Mouse (Mus musculus) heart, postnatal 14 days (tissue): ENCODE measurements around the gene Dcakd. TPM values are rescaled to one million over a fixed set of nuclear protein-coding genes. Genes with fewer than 3 reads are reported as not detected.
A peak's percentile ranks its signal among the peaks of the same experiment; 100 is the strongest.

ENCODE experiments used
- DNase-seq, 2 experiments: peaks; one replicate each; pipeline ENCODE4 v3.0.0; 2021 to 2022
- intact Hi-C: fragments of 180-260 bp; cut with DNase I; formaldehyde crosslinking; loops from one replicate; pipeline ENCODE4 v1.15.1; 2025
- microRNA-seq, 2 experiments: library from miRNA; unstranded; fragments of <30 nt; microRNA quantifications; one replicate each; pipeline ENCODE4 v1.2.0; 2021 to 2022
- total RNA-seq, 2 experiments: library from RNA; stranded (reverse); gene quantifications; 2 replicates each; pipeline ENCODE4 v1.2.3; 2021

Dcakd gene
- total RNA-seq, 2 experiments from 2014 or later, result 68.5 to 71.1 TPM

GRCm38 (mm10) chr11:102952922-102953321 is 75.2 kb downstream of the Dcakd start:
- intact Hi-C loops, result no loop called here
- no peak for DNase-seq

- intact Hi-C loops, result loop anchor here (5.0 kb wide), 1 partner anchor 44 kb away; no protein-coding TSS in a partner anchor
- peak; percentile 33 to 43 for DNase-seq
Observed at GRCm38 (mm10) chr11:102948043-102948961, 79.8 kb downstream of the Dcakd start.

GRCm38 (mm10) chr11:102946992-102947343 is 81.2 kb downstream of the Dcakd start:
- intact Hi-C loops, result loop anchor here (5.0 kb wide), 1 partner anchor 45 kb away; no protein-coding TSS in a partner anchor
- DNase-seq, result no peak

DNA sequence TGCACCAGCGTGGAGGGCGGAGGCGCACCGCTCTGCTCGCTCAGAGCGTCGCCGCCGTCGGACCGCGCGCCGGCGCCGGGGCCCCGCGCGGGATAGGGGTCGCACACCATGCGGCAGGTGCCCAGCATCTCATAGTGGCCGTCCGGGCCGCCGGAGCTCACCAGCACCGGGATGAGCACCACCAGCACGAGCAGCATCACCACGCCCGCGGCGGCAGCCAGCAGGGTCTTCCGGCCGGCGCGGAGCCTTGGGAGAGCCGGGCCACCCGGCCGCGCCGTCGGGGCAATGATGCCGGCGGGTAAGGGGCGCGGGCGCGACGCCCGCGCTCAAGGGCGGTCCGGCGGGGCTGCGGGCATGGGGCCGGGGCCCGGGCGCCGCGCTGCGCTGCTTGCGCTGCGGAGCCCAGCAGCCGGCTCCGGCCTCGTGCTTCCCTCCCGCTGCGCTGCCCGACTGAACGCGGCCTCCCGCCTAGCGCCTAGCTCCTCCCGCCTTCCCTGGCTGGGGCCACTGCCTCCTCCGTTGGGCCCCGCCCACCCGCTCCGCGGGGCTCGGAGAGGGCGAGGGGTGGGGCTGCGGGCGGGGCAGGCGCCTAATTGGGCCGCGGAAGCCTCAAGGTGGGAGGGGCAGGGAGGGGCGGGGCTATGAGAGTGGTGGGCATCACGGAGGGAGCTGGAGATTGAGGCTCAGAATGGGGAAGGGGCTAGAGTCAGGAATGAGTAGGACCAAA is 81.7 kb downstream of the Dcakd start, which contains the start of gene C1ql1:
Gene C1ql1 (minus strand): TSS at position 424 of the 727 bp plus-strand sequence.
- DNase-seq, result peak; percentile 89 to 90
- intact Hi-C loops, result loop anchor here (5.0 kb wide), 1 partner anchor 46 kb away; no protein-coding TSS in a partner anchor

DNA sequence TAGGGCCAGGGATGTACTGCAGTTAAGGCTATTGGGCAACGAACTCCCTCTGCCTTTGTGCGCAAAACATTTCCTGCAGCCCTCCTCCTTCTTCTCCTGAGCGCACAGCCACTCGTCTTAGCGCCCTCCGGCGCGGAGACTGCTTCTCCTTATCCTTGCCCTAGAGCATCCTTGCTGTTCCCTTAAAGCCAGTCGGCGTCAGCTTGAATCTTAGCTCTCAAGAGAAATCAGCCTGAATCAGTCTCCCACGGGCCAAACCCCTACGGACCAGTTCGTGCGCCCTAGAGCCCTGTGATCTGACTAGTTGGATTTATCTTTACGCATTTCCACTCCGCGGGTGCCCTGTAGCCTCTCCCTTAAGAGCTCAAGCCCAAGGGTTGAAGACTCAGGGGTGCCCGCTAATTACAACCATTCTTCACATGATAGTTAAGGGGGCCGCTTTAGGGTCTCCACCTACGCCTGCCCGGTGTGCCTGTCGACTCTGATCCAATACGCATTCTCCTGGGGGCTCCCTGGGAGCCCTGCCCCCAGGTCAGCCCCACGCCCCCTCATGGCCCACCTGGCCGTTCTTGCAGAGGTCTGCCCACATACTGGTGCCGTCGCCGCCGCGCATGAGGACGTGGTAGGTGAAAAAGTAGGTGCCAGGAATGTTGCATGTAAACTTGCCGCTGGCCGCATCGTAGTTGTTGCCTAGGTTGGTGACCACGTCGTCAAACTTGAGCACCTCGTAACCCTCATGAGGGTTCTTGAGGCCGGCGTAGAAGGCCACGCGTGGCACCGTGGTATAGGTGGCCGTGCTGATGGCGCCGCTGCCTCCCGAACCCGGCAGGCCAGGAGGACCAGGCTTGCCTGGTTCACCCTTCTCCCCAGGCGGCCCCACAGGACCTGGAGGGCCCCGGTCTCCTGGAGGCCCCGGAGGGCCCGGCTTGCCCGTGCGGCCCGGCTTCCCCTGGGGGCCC is 82.5 kb downstream of the Dcakd start:
- DNase-seq, result no peak

More for the DNA sequence above, 82.5 kb downstream of the Dcakd start:
- intact Hi-C loops, result loop anchor here (5.0 kb wide), 1 partner anchor 47 kb away; no protein-coding TSS in a partner anchor

Small RNAs within 50 kb of the gene (microRNA-seq; reads per million reads assigned to microRNA genes)
- 0.54 to 0.85 reads per million in 2 experiments for gene Mir6931

Other genes starting within 250 kb of the Dcakd start
- 10 to 100 TPM; 37.7 to 42.6 TPM for gene Gjc1, start 208.6 kb downstream of the Dcakd start, total RNA-seq
- gene Higd1b, start 192.5 kb downstream of the Dcakd start, total RNA-seq, result 10 to 100 TPM; 20.4 to 25.4 TPM
- gene Eftud2, start 147.3 kb downstream of the Dcakd start, total RNA-seq, result 10 to 100 TPM; 39.2 to 40.5 TPM
- gene Ccdc103, start 147.1 kb downstream of the Dcakd start, total RNA-seq, result under 1 TPM; 0.14 to 0.22 TPM
- gene Fam187a, start 143.2 kb downstream of the Dcakd start, total RNA-seq, result not detected
- gene Gfap, start 127.4 kb downstream of the Dcakd start, total RNA-seq, result under 1 TPM; 0.15 to 0.36 TPM
- gene Kif18b, start 103.2 kb downstream of the Dcakd start, total RNA-seq, result 1 to 10 TPM; 2.1 to 3.3 TPM
- under 1 TPM; 0.19 to 0.20 TPM for gene C1ql1, start 81.6 kb downstream of the Dcakd start, total RNA-seq
- 10 to 100 TPM; 61.0 to 62.1 TPM for gene Nmt1, start 143 bp downstream of the Dcakd start, total RNA-seq
- 10 to 100 TPM; 19.4 to 20.9 TPM for gene Plcd3, start 73.3 kb upstream of the Dcakd start, total RNA-seq
- gene Acbd4, start 73.3 kb upstream of the Dcakd start, total RNA-seq, result 10 to 100 TPM; 30.5 to 34.5 TPM
- gene Hexim1, start 87.9 kb upstream of the Dcakd start, total RNA-seq, result 10 to 100 TPM; 18.5 to 20.4 TPM
- 1 to 10 TPM; 1.8 to 3.3 TPM for gene Hexim2, start 104.1 kb upstream of the Dcakd start, total RNA-seq
- gene Fmnl1, start 142.8 kb upstream of the Dcakd start, total RNA-seq, result 10 to 100 TPM; 16.8 to 21.6 TPM
- gene 1700023F06Rik, start 180.2 kb upstream of the Dcakd start, total RNA-seq, result not detected
- gene Spata32, start 190.1 kb upstream of the Dcakd start, total RNA-seq, result not detected
- 1 to 10 TPM; 3.5 to 4.0 TPM for gene Map3k14, start 239.1 kb upstream of the Dcakd start, total RNA-seq